In the genomic region with DNA sequence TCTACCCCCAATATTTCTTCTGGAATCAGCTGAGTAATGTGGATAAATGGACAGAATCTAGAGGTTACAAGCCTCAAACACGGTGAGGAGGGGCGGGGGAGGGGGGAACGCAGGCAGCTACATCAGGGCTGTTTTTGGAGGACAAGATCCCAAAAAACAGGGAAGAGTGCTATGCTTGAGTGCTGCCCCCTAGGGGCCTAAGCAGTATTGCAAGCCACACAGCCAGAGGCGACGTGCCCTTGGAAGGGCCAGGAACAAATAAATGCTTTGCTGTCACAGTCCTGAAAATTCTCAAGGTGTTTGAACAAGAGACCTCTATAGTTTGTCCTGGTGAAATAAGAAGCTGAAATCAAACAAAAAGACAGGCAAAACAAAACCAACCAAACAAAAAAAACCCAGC, we compare ENCODE assay signal across 9 mouse cellular contexts. TPM values are rescaled to one million over a fixed set of nuclear protein-coding genes. Genes with fewer than 3 reads are reported as not detected.
DNase-seq lines count a peak whose midpoint lies in the region; ATAC-seq and TF ChIP-seq lines count a peak whose summit lies in the region.
"Had no signal": no experiment of that assay in that cellular context is flagged by ENCODE, and none has a peak within 500 bp of the region (broad histone marks: within the 10 kb centered on the region; RNA-seq: fewer than 3 reads in every experiment).

No protein-coding gene starts in this region.

- 5% methylated on average over 5 of the region's 5 CpGs for WGBS in lung, embryonic 14.5 days
- 10% methylated on average over 5 of the region's 5 CpGs for WGBS in small intestine, adult 2 months

- H3K9me3 ChIP-seq in lung, embryonic 14.5 days (ENCODE audit: low read depth, low read length): no peaks in the 10 kb centered on the region
- H3K9me3 ChIP-seq: heart, embryonic 15.5 days had no signal

- ATAC-seq in lung, embryonic 14.5 days (ENCODE audit: insufficient read depth): no peak
- ATAC-seq in megakaryocyte-erythroid progenitor cell, adult 5-6 weeks (replicated peaks; ENCODE audit: low FRiP score, low TSS enrichment, poor library complexity, severe bottlenecking): no peak

- no peak overlapping the region for H3K4me3 ChIP-seq in lung, embryonic 14.5 days (ENCODE audit: low read depth, low read length)
- no peak overlapping the region for H3K4me3 ChIP-seq in small intestine, adult 2 months (ENCODE audit: low read depth, low read length)
- H3K4me3 ChIP-seq: heart, embryonic 15.5 days had no signal

- no peaks in the 10 kb centered on the region for H3K36me3 ChIP-seq in lung, embryonic 14.5 days (ENCODE audit: insufficient read depth)
- H3K36me3 ChIP-seq in small intestine, adult 2 months (ENCODE audit: control insufficient read depth, insufficient read depth, low read length): no peaks in the 10 kb centered on the region
- H3K36me3 ChIP-seq: heart, embryonic 15.5 days had no signal

- peak; percentile 87 for TF ChIP-seq CTCF in lung, embryonic 14.5 days (IDR thresholded peaks at IDR 0.05; ENCODE audit: low read depth)
- TF ChIP-seq CTCF in small intestine, adult 2 months (IDR thresholded peaks at IDR 0.05; ENCODE audit: extremely low read depth, insufficient read length, insufficient replicate concordance, low read depth, low read length): peak; percentile 88; the same call in 1 of the 2 replicates

- no peaks in the 10 kb centered on the region for H3K27me3 ChIP-seq in lung, embryonic 14.5 days (ENCODE audit: insufficient read depth, low read length)
- no peaks in the 10 kb centered on the region for H3K27me3 ChIP-seq in small intestine, adult 2 months (ENCODE audit: control insufficient read depth, insufficient read depth, low read length)
- H3K27me3 ChIP-seq: heart, embryonic 15.5 days had no signal

- TF ChIP-seq POLR2A in small intestine, adult 2 months (IDR thresholded peaks at IDR 0.05; ENCODE audit: low read depth, low read length): no peak

- H3K9ac ChIP-seq in lung, embryonic 14.5 days: no peak overlapping the region
- H3K9ac ChIP-seq: heart, embryonic 15.5 days had no signal

- no peaks in the 10 kb centered on the region for H3K4me1 ChIP-seq in lung, embryonic 14.5 days (ENCODE audit: insufficient read depth)
- peaks cover 4% of the 10 kb centered on the region; the same call in 1 of the 2 replicates for H3K4me1 ChIP-seq in small intestine, adult 2 months (ENCODE audit: control insufficient read depth, insufficient read depth, insufficient read length, low read length)

- DNase-seq in urinary bladder, adult 2 months (ENCODE audit: low spot score): peak; percentile 66
- DNase-seq in urinary bladder, postnatal 10 days (ENCODE audit: low spot score): no peak
- DNase-seq in adrenal gland, postnatal 4 days (ENCODE audit: low spot score in 2 of 2): peak; percentile 66 to 78
- peak; percentile 76 for DNase-seq in forelimb bud, embryonic 11.5 days (ENCODE audit: low read depth, low spot score)
- DNase-seq in kidney, postnatal 36 days: peak; percentile 82 to 94
- DNase-seq in lung, embryonic 14.5 days: peak; percentile 89

- H3K27ac ChIP-seq in lung, embryonic 14.5 days (ENCODE audit: low read depth): no peak overlapping the region
- no peak overlapping the region for H3K27ac ChIP-seq in small intestine, adult 2 months (ENCODE audit: insufficient read depth, low read depth, low read length)
- H3K27ac ChIP-seq: heart, embryonic 15.5 days had no signal

- H3K4me2 ChIP-seq in lung, embryonic 14.5 days: no peak overlapping the region
- H3K4me2 ChIP-seq: heart, embryonic 15.5 days had no signal

RNA-seq across cellular contexts. Expression of a gene that starts 3.6 kb away (rescaled TPM):
- 1,961 and 2,442 TPM in 2 replicates for polyA plus RNA-seq in urinary bladder, adult 2 months (2012; rRNA removed)
- total RNA-seq in adrenal gland, postnatal 4 days (2021): 1,000 to 10,000 TPM; 1,693 to 1,728 TPM
- polyA plus RNA-seq in lung, embryonic 14.5 days (2014; fragmentation: Nextera tagmentation; extraction: Ambion mirVana): 6,177 and 6,257 TPM in 2 replicates
- 275 and 276 TPM in 2 replicates for polyA plus RNA-seq in small intestine, adult 2 months (2012; rRNA removed)
- 3,823 and 4,304 TPM in 2 replicates for total RNA-seq in megakaryocyte-erythroid progenitor cell, adult 5-6 weeks (2014; fragmentation: Nextera tagmentation)
- total RNA-seq in megakaryocyte-erythroid progenitor cell, adult 5-6 weeks (2017): 1,965 and 1,971 TPM in 2 replicates

RNA-seq across cellular contexts. Expression of a gene that starts 22.8 kb away (rescaled TPM):
- 12.4 and 33.6 TPM in 2 replicates for polyA plus RNA-seq in urinary bladder, adult 2 months (2012; rRNA removed)
- 10 to 100 TPM; 62.4 to 67.1 TPM for total RNA-seq in adrenal gland, postnatal 4 days (2021)
- 11.8 and 12.9 TPM in 2 replicates for polyA plus RNA-seq in lung, embryonic 14.5 days (2014; fragmentation: Nextera tagmentation; extraction: Ambion mirVana)
- polyA plus RNA-seq in small intestine, adult 2 months (2012; rRNA removed): 68.7 and 85.9 TPM in 2 replicates
- 65.9 and 70.0 TPM in 2 replicates for total RNA-seq in megakaryocyte-erythroid progenitor cell, adult 5-6 weeks (2014; fragmentation: Nextera tagmentation)
- total RNA-seq in megakaryocyte-erythroid progenitor cell, adult 5-6 weeks (2017): 5.6 and 10.4 TPM in 2 replicates

RNA-seq across cellular contexts. Expression of a gene that starts 32.6 kb away (rescaled TPM):
- 97.0 and 110 TPM in 2 replicates for polyA plus RNA-seq in urinary bladder, adult 2 months (2012; rRNA removed)
- 100 to 1,000 TPM; 105 to 130 TPM for total RNA-seq in adrenal gland, postnatal 4 days (2021)
- polyA plus RNA-seq in lung, embryonic 14.5 days (2014; fragmentation: Nextera tagmentation; extraction: Ambion mirVana): 562 and 581 TPM in 2 replicates
- 63.8 and 141 TPM in 2 replicates for polyA plus RNA-seq in small intestine, adult 2 months (2012; rRNA removed)
- 144 and 178 TPM in 2 replicates for total RNA-seq in megakaryocyte-erythroid progenitor cell, adult 5-6 weeks (2014; fragmentation: Nextera tagmentation)
- total RNA-seq in megakaryocyte-erythroid progenitor cell, adult 5-6 weeks (2017): 85.9 and 103 TPM in 2 replicates
